Mouse (Mus musculus) forebrain, embryonic 11.5 days (tissue): Measurements from ENCODE around the gene Casq2. TPM values are rescaled to one million over a fixed set of nuclear protein-coding genes. Genes with fewer than 3 reads are reported as not detected.
A peak's percentile ranks its signal among the peaks of the same experiment; 100 is the strongest.

Experiments used
- ATAC-seq: fragments of 200-750 bp; cut with Nextera tagmentation; replicated peaks from 2 replicates; pipeline ENCODE4 v1.8.0; 2017; ENCODE audit warnings: moderate TSS enrichment; ENCODE audit not compliant: low FRiP score
- DNase-seq: peaks from one replicate; pipeline ENCODE4 v3.0.0-alpha.2; 2017; ENCODE audit warnings: low spot score
- H3K27ac ChIP-seq: fragments of 300-500 bp; sonication (generic); 2 replicates; pipeline ENCODE4 v1.5.1; 2014; ENCODE audit warnings: low read depth, low read length
- H3K27me3 ChIP-seq: fragments of 300-500 bp; sonication (generic); 2 replicates; pipeline ENCODE4 v1.6.1; 2014; ENCODE audit warnings: mild to moderate bottlenecking, low read length, mixed read lengths; ENCODE audit not compliant: control insufficient read depth, insufficient read depth
- H3K36me3 ChIP-seq: fragments of 300-500 bp; sonication (generic); 2 replicates; pipeline ENCODE4 v1.6.1; 2014; ENCODE audit warnings: mild to moderate bottlenecking, low read length, moderate library complexity, mixed read lengths; ENCODE audit not compliant: control insufficient read depth, insufficient read depth
- H3K4me1 ChIP-seq: fragments of 300-500 bp; sonication (generic); replicated peaks from 2 replicates; pipeline ENCODE4 v1.6.1; 2014; ENCODE audit warnings: low read length, mixed read lengths; ENCODE audit not compliant: control insufficient read depth, insufficient read depth
- H3K4me2 ChIP-seq: fragments of 300-500 bp; sonication (generic); 2 replicates; pipeline ENCODE4 v1.6.1; 2014; ENCODE audit warnings: low read depth, mild to moderate bottlenecking, low read length, moderate library complexity, mixed read lengths; ENCODE audit not compliant: severe bottlenecking
- H3K4me3 ChIP-seq: fragments of 300-500 bp; sonication (generic); 2 replicates; pipeline ENCODE4 v1.5.1; 2014; ENCODE audit warnings: low read depth, low read length
- H3K9ac ChIP-seq: fragments of 300-500 bp; sonication (generic); 2 replicates; pipeline ENCODE4 v1.6.1; 2014; ENCODE audit warnings: low read length
- H3K9me3 ChIP-seq: fragments of 300-500 bp; sonication (generic); 2 replicates; pipeline ENCODE4 v1.6.1; 2016; ENCODE audit warnings: low read length, mixed read lengths; ENCODE audit not compliant: control insufficient read depth
- WGBS: fragments of 180-500 bp; shearing (Covaris S2); extraction: QIAGEN DNeasy Blood & Tissue Kit; methylation state at CpG from one replicate; pipeline ENCODE4 v1.1.7; 2014; 5-methylcytosine and 5-hydroxymethylcytosine counted together
- polyA plus RNA-seq: library from polyadenylated mRNA; unstranded; fragments of >200 nt; fragmentation: Nextera tagmentation; extraction: Ambion mirVana; gene quantifications from 2 replicates; pipeline ENCODE4 v1.2.1, GENCODE M21; 2014

Gene Casq2
- polyA plus RNA-seq, 1 experiment from 2014 or later, result not detected

GRCm38 (mm10) chr3:102181191-102181590, 95.0 kb downstream of the Casq2 start:
- Histone ChIP-seq H3K36me3 (no peaks in the 10 kb centered on the region), H3K27me3 (no peaks in the 10 kb centered on the region), H3K4me1 (no peaks in the 10 kb centered on the region; the same call in 1 of the 2 replicates), H3K4me3 (no peak overlapping the region), H3K9ac (no peak overlapping the region), H3K4me2 (no peak overlapping the region), H3K9me3 (no peaks in the 10 kb centered on the region; the same call in 1 of the 2 replicates), H3K27ac (no peak overlapping the region)
- DNase-seq, result no peak
- no peak for ATAC-seq
- 90% methylated on average over 4 of the region's 4 CpGs for WGBS

- Histone ChIP-seq H3K27ac (no peak overlapping the region), H3K4me3 (no peak overlapping the region), H3K4me2 (no peak overlapping the region), H3K36me3 (no peaks in the 10 kb centered on the region), H3K9me3 (no peaks in the 10 kb centered on the region; the same call in 1 of the 2 replicates), H3K27me3 (no peaks in the 10 kb centered on the region), H3K9ac (no peak overlapping the region), H3K4me1 (no peaks in the 10 kb centered on the region; the same call in 1 of the 2 replicates)
- DNase-seq (no peak), ATAC-seq (no peak)
- 76% methylated on average over 2 of the region's 2 CpGs for WGBS
Observed at GRCm38 (mm10) chr3:102182601-102183000, 96.4 kb downstream of the Casq2 start.

- ATAC-seq (no peak), DNase-seq (no peak)
- Histone ChIP-seq H3K4me2 (no peak overlapping the region), H3K27ac (no peak overlapping the region), H3K4me3 (no peak overlapping the region), H3K36me3 (no peaks in the 10 kb centered on the region), H3K9me3 (no peaks in the 10 kb centered on the region; the same call in 1 of the 2 replicates), H3K9ac (no peak overlapping the region), H3K27me3 (no peaks in the 10 kb centered on the region; the same call in 1 of the 2 replicates), H3K4me1 (no peaks in the 10 kb centered on the region; the same call in 1 of the 2 replicates)
- 84% methylated on average over 5 of the region's 5 CpGs for WGBS
Observed at GRCm38 (mm10) chr3:102184721-102185120, 98.5 kb downstream of the Casq2 start.

GRCm38 (mm10) chr3:102187401-102187800, 101.2 kb downstream of the Casq2 start:
- no peaks in the 10 kb centered on the region for H3K36me3 ChIP-seq
- no peak overlapping the region for H3K4me3 ChIP-seq
- peaks cover 3% of the 10 kb centered on the region; the same call in 1 of the 2 replicates for H3K4me1 ChIP-seq
- H3K9me3 ChIP-seq, result no peaks in the 10 kb centered on the region; the same call in 1 of the 2 replicates
- ATAC-seq (no peak), DNase-seq (no peak)
- H3K27ac ChIP-seq, result no peak overlapping the region
- peaks cover 4% of the 10 kb centered on the region for H3K27me3 ChIP-seq
- no peak overlapping the region for H3K4me2 ChIP-seq
- 84% methylated on average over 4 of the region's 4 CpGs for WGBS
- H3K9ac ChIP-seq, result no peak overlapping the region

- no peak overlapping the region for H3K9ac ChIP-seq
- H3K4me2 ChIP-seq, result no peak overlapping the region
- peak; percentile 45; the same call in 1 of the 2 replicates for ATAC-seq
- H3K4me1 ChIP-seq, result peaks cover 11% of the 10 kb centered on the region; the same call in 1 of the 2 replicates
- peaks cover 10% of the 10 kb centered on the region for H3K27me3 ChIP-seq
- no peaks in the 10 kb centered on the region; the same call in 1 of the 2 replicates for H3K9me3 ChIP-seq
- no peak overlapping the region for H3K27ac ChIP-seq
- WGBS, result 26% methylated on average over 6 of the region's 6 CpGs
- no peaks in the 10 kb centered on the region for H3K36me3 ChIP-seq
- no peak overlapping the region for H3K4me3 ChIP-seq
- DNase-seq, result no peak
Observed at GRCm38 (mm10) chr3:102188972-102189371, 102.8 kb downstream of the Casq2 start.

- H3K27ac ChIP-seq, result no peak overlapping the region
- no peak overlapping the region for H3K4me3 ChIP-seq
- ATAC-seq (no peak), DNase-seq (no peak)
- no peaks in the 10 kb centered on the region for H3K36me3 ChIP-seq
- H3K4me2 ChIP-seq, result no peak overlapping the region
- H3K4me1 ChIP-seq, result peaks cover 18% of the 10 kb centered on the region
- H3K9me3 ChIP-seq, result no peaks in the 10 kb centered on the region; the same call in 1 of the 2 replicates
- H3K27me3 ChIP-seq, result peaks cover 10% of the 10 kb centered on the region
- WGBS, result 5% methylated on average over 4 of the region's 4 CpGs
- no peak overlapping the region for H3K9ac ChIP-seq
Observed at GRCm38 (mm10) chr3:102190015-102190414, 103.8 kb downstream of the Casq2 start.

GRCm38 (mm10) chr3:102190642-102191041, 104.4 kb downstream of the Casq2 start:
- Histone ChIP-seq H3K4me3 (no peak overlapping the region), H3K27me3 (peaks cover 12% of the 10 kb centered on the region), H3K9ac (no peak overlapping the region), H3K27ac (no peak overlapping the region), H3K4me2 (no peak overlapping the region), H3K9me3 (no peaks in the 10 kb centered on the region; the same call in 1 of the 2 replicates), H3K36me3 (no peaks in the 10 kb centered on the region), H3K4me1 (peaks cover 18% of the 10 kb centered on the region)
- no peak for DNase-seq
- ATAC-seq, result no peak

GRCm38 (mm10) chr3:102191575-102191974, 105.4 kb downstream of the Casq2 start:
- Histone ChIP-seq H3K9me3 (no peaks in the 10 kb centered on the region), H3K4me1 (peaks cover 18% of the 10 kb centered on the region), H3K36me3 (no peaks in the 10 kb centered on the region), H3K27me3 (peaks cover 16% of the 10 kb centered on the region), H3K27ac (no peak overlapping the region), H3K4me3 (no peak overlapping the region), H3K9ac (no peak overlapping the region), H3K4me2 (no peak overlapping the region)
- ATAC-seq (no peak), DNase-seq (no peak)
- WGBS, result 82% methylated on average over 3 of the region's 3 CpGs

- WGBS, result 78% methylated on average over 2 of the region's 2 CpGs
- H3K4me2 ChIP-seq, result no peak overlapping the region
- H3K36me3 ChIP-seq, result no peaks in the 10 kb centered on the region
- H3K4me1 ChIP-seq, result peaks cover 18% of the 10 kb centered on the region
- ATAC-seq, result no peak
- DNase-seq, result no peak
- no peak overlapping the region for H3K4me3 ChIP-seq
- H3K9ac ChIP-seq, result no peak overlapping the region
- H3K27me3 ChIP-seq, result peaks cover 16% of the 10 kb centered on the region
- no peak overlapping the region for H3K27ac ChIP-seq
- H3K9me3 ChIP-seq, result no peaks in the 10 kb centered on the region
Observed at GRCm38 (mm10) chr3:102192621-102193020, 106.4 kb downstream of the Casq2 start.
